Mouse (Mus musculus): ENCODE results near the gene Clec4n.
"Not testable (repeated sequence)": the region's sequence is repeated elsewhere in the genome, so short reads cannot be mapped to it uniquely, and the experiment has no call there.

Clec4n gene

DNA sequence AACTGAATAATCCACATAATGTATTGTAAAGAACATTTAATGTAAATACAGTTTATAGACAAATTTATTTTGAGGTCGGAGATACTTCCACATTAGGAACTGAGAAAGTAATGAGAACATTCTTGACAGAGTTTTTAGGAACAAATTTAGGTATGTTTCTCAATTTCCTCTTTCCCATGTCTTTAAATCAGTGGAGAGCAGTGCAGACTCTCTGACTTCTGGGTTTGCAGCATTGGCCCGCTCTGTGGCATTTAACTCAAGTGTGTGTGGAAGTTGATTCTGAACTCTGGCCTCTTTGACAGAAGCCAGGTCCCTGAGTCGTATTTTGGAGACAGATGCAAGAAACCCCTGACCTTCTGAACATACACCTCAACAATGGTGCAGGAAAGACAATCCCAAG, at the start of gene Clec4n:
Clec4n (plus strand) TSS at position 200 of the 400 bp plus-strand sequence.
- DNase-seq = no peak

DNA sequence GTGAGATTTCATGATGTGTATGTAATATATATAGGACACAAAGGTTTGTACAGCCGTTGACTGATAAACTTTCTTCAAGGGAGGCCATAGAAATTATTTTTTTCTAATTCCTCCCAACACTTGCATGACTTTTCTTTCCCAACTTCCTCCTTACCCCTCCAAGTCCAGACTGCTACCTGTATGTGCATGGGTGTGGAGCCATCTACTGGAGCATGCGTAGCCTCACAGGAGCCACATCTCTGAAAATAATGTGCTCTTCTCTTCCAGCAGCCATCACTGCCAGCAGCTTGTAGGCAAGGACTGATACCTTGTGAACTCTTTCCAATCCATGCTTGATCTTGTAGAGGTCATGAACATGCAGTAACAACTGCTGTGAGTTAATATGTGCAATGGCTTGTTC, 44.8 kb upstream of the Clec4n start:
- not testable (repeated sequence) for DNase-seq

DNA sequence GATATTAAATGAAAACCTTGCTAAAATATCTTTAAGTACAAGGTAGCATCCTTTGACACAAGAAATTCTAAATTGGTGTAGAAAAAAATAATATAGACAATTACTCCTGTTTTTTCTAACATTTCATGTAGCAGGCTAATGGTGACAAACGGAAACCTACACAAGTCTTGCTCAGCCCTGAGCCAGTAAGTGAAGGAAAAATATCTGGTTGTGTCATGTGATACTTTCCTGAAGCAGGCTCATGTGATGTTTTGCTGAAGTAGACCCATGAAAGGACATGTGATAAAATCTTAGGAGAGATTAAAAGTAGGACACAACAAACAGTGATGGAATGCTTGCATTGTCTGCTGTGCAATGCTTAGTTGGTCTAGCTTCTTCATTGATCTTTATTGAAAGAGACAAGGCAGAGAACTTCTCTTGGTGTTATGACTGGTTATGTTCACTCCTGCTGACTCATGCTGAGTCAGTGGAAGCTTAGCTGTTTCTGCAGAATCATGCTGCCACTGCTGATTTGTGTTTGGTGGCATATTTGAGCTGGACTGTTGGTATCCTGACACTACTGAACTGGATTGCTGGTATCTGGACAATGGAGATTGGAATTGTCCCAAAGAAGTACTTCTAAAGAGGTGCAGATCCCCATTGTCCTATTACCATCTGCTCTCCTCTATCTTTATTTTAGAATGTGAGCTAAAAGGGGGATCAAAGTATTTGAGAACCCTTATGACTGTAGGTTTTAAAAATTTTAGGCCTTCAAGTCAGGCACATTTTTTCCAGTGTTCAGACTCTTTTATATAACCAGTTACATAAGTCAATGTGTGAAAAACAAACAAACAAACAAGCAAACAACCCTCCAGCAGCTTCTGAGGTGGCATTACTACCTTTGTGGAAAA, 22.2 kb upstream of the Clec4n start:
- no peak for DNase-seq

DNA sequence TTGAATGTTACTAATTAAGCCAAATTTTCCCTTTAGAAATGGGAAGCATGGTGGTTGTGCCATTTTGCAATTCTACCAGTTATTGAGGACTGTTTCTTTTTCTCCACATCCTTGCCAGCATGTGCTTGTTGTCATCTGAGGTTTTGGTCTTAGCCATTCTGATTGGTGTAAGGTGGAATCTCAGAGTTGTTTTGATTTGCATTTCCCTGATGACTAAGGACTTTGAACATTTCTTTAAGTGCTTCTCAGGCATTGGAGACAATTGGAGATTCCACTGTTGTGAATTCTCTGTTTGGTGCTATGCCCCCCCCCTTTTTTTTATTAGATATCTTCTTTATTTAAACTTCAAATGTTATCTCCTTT, 21.6 kb upstream of the Clec4n start:
- DNase-seq = not testable (repeated sequence)

DNA sequence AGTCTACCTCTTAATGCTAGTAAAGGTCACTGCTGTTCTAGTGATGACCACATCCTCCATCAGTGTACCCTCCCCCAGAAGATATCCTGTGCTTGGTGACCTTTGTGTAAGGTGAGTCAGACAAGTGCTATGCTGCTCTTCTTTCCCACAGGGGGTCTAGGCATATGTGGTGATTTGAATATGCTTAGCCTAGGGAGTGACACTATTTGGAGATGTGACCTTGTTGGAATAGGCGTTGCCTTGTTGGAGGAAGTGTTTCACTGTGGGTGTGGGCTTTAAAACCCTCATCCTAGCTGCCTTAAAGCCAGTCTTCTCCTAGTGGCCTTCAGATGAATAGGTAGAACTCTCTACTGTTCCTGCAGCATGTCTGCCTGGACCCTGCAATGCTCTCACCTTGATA, 17.9 kb upstream of the Clec4n start:
- no peak for DNase-seq

DNA sequence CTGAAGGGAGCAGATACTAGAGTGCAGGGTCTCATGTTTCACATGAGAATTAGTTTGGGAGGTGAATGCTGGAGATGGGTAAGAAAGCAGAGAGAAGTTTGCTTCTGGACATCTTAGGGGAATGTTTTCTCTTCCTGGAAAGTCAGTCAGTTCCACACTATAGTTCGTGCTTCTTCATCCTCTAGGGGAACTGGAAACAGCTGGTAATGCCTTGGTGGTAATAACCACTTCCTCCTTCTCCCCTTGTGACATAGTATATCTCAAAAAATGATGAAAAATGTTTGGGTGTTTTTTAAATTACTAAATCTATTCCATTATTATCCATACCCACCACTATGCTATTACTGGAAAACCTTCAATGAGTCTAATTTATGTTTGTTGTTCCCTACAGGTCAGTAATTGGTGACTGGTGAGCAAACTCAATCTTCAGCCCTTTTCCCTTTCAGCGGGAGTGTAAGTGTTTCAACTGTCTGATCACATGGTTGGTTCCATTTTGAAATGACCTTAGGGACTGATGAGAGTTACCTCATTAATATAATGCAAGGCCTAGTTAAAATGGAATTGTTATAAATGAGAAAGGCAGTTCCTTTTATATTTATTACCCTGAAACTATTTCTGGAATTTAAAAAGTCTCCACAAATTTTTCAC, 2.0 kb upstream of the Clec4n start:
- DNase-seq = no peak

DNA sequence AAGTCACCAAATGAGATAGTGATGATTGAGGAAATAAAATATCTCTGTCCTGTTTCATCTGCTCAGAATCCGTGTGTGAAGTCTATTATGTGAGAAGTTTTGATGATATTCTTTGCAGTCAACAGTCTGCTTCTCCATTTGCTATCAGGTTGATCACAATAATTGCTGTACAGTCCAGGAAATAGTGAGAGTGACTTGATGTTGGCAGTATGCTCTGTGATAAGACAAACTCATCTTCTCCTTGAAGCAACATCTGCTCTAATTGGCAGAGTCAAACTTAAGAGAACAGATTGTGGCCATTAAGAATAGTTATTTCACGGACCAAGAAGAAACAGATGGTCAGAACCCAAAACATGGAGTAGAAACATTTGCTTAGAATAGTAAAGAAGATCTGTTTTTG, 1.5 kb downstream of the Clec4n start:
- no peak for DNase-seq

DNA sequence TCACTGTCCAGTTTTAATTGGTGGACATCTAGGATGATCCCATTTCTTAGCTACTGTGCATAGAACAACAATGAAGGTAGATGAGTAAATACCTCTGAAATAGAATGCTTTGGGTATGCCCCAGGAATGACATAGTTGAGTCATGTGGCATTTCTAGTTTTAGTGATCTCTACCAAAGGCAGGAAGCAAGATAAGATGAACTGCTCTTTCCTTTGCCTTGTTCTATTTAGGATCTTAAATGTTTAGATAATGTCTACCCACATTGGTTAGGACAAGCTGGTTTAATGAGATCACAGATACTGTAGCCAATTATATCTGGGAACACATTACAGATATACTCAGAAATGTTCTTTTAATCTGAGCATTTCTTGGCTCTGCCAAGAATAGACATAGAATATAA, 7.9 kb downstream of the Clec4n start:
- no peak for DNase-seq

DNA sequence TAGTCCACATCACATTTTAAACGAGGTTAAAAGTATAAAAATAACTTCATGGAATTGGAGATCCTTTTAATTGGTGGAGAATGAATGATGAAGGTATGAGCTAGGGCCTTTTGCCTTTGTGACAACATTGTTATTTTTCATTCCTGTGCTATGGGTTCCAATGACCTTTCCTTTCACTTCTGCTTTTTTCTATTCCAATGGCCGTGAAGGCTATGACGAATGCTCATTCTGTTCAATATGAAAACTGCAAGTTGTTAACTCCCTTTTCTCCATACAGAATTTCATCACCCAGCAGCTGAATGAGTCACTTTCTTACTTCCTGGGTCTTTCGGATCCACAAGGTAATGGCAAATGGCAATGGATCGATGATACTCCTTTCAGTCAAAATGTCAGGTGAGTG, 14.6 kb downstream of the Clec4n start:
- DNase-seq = no peak

DNA sequence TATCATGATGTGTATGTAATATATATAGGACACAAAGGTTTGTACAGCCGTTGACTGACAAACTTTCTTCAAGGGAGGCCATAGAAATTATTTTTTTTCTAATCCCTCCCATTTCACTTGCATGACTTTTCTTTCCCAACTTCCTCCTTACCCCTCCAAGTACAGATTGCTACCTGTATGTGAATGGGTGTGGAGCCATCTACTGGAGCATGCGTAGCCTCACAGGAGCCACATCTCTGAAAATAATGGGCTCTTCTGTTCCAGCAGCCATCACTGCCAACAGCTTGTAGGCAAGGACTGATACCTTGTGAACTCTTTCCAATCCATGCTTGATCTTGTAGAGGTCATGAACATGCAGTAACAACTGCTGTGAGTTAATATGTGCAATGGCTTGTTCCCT, 19.2 kb downstream of the Clec4n start:
- DNase-seq = not testable (repeated sequence)

DNA sequence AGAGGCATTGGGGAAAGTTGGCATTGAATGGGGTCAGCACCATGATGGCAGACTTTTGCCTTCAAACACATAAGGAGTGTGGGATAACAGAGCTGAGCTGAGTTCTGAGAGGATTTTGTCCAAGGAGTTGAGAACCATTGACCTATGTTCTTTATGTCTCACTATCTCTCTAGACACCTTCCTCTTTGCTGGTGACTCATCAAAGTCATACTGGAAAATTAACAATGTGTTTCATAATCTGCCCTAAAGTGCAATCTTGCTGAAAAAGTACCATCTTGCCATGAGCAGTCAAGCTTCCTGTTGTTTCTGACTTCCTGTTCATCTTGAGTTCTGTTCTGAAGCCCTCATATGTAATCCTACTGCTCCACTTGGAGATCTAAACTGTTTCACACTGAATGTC, 23.1 kb downstream of the Clec4n start:
- no peak for DNase-seq

DNA sequence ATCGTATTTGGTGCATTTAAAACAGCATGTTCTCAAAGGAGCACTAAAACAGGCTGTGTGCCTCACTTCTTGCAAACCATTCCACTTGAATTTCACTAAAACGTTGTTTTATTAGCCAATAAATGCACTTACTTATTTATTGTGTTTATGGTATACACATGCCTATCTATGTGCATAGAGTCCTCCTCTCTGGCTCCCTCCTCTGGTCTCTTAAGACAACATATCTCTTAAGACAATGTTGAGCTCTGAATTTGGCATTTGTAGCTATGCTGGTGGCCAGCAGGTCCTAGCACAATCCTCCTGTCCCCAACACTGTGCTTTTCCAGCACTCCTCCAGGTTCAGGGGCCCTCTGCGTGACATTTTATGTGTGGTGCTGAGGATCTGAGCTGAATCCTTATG, 29.3 kb downstream of the Clec4n start:
- no peak for DNase-seq

DNA sequence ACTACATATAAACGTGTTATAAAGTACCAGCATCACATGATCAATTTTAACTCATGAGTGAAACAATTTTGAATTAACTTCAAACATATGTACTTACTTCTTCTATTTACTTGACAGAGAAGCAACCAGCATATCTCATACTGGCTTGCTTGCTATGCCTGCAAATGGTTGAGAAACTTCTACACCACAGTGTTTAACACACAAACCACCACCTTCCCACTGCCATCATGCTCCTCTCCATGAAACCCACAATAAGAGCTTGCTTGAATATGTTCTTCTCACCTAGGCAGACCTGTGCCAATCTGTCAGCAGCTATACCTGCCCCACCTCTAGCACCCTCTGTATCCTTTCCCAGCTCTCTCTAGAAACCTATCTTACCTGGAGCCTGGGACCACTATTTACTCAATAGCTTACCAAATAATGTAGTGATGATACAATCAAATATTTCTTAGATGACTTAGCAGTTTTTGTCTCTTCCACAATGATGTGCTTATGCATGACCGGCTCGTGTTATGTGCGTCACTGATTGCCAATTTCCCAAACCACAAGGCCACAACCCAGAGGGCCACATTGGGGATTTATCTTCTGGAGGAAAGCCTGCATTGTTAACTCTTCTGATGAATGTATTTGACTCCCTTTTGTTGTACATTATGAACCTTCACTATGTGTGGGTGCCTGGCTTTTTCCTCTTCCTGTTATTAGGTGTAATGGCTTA, 30.4 kb downstream of the Clec4n start:
- no peak for DNase-seq

DNA sequence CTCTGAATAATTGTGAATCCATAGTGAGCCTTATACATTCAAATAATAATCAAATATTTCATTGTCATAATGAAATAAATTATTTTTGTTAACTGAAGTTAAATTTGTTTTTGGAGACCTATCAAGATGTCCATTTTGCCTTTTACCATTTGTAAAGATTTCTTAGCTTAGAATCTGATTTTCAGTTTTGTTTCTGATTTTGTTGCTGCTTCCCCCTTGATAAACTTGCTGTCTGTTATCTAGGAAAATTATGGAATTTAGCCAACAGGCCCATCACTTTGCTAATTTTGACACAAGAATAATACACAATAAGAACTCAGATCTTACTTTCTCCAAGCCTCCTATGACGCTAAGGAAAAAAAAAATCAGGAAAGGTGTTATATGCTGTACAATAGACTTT, 31.2 kb downstream of the Clec4n start:
- DNase-seq = no peak

DNA sequence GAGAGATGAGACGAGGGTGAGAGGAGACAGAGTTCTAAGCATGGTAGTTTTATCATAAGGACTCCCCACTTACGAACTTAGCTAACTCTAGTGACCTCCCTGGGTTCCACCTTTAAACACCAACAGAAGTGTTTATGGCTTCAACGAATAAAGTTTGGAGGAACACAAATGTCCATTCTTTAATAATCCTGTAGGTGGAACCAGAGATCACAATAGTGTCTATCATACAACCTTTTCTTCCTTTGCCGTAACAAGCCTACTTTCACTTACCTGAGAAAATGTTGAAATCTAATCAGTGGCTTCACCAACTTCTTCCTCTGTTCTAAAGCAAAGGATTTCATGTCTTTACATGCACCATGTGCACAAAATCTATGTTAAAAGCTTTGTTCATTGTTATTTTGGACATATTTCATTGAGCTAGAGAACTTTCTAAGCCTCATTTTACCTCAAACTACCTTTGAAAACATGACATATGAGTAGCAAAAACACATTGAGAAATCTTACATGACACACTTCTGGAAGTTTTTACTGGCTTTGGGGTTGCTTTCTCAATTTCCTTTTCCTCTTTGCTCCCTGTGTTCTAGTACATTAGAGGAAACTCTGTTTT, 32.0 kb downstream of the Clec4n start, which contains the start of gene Clec4d:
Clec4d (plus strand) TSS at position 557 of the 607 bp plus-strand sequence.
- DNase-seq = no peak

DNA sequence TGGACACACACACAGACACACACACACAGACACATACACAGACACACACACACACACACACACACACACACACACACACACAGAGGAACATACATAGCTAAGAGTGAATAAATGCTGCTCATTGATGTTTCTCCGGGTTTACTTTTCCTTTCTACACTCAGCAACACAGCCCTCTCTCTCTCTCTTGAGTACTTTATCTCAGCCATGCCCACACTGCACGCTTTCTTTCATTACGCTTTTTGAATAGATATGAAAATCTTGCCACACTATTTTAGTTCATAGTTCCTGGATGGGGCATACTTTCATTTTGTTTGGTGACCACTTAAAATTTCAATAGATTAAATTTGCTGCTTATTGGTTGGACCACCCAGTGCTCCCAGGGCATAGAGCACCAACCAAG, 34.6 kb downstream of the Clec4n start:
- no peak for DNase-seq

DNA sequence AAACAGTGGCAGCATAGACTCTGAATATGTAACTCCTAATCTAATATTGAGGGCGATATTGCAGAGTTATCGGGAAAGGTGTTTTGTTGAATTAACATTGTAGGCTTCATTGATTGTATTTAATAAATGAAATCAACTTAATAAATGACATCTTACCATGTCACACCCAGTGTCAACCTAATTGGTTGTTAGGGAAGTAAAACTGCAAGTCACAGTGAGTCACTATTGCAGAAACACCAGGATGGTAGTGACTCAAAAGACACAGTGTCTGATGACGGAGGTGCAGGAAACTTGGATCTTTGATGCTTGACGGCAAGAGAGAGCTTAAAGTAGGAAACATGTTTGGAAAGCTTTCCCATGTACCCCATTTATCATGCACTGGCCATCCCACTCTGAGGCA, 36.2 kb downstream of the Clec4n start:
- DNase-seq = no peak

DNA sequence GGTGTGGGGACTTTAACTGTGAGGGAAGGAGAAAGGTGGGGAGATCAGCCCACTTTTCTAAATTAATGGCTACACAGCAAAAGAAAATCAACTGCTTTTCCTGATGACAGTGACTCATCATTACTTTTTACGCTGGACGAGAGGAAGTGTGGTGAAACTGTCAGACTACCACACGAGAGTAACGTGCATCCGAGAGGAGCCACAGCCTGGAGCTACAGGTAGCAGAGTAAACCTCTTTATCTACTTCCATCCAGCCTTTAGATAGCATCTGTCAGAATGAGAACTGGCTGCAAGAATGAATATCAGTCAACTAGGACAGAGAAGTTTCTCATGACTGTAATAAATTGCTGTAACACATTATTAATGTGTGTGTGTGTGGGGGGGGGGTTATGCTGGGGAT, 37.3 kb downstream of the Clec4n start:
- DNase-seq = no peak

DNA sequence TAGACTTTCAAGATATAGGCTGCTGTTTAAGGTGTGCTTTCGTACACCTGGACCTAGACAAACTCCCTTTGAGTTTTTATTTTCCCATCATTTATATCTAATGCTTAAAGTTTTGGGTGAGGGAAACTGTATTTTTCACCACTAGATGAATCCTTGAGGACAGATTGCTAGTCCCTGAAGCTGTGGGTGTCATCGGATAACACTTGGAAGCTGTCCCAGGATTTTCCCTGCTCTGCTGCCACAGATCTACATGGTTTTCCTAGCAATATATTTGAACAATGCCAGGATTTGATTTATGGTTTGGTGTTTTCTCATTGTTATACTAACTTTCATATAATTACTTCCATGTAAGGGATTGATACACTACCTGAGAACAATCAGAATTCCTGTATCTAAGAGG, 49.8 kb downstream of the Clec4n start:
- DNase-seq = no peak

DNA sequence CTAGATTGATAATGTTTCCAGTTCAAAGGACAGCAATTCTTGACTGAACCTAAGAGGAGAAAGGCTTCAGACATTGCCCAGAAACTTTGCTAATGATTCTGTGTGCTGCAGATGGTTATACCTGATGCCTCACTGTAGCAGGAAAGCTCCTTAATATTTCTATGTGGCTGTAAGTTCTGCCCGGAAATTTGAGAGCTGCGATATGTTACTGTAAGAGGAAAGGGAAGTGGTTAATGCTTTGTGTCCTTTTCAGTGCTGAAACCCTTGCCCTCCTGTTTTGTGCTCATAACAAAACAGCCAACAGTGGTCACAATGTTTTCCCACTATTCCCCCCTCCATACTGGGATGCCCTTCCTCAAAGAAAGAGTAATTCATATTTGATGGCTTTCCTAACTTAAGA, 56.7 kb downstream of the Clec4n start:
- DNase-seq = no peak

DNA sequence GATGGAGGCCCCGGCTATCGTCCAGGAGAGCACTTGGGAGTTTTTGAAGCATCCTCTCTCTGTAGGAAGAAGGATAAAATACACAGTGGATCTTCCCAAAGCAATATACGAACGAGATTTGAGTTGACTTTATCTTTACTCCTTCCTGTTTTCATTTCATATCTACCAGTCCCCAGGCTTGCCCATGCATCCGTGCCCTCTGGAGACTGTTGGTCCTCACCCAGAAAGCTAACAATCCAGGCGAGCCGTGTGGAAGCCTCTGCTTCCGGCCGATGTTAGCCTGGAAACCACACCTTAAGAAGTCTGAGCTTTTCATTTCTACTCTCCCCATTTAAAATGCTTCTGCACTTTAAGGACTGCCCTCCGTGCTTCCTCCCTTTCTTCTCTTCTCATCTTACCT, 59.3 kb downstream of the Clec4n start:
- DNase-seq = no peak

DNA sequence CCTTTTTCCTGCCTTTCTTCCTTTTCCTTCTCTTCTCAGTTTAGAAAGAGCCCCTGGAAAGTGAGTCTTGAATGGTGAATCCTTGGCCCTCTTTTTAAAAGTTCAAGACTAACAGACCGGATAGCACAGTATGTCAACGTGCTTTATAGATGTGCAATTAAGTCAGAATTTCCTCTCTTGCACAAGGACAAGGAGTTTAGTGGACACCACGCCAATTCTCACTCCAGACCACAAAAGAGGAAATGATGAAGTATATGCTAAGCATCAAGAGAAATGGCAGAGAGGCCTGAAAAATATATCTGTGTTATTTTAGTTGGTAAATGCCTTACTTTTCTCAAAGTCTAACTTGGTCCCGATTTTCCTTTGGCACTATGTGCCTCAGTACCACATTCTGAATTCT, 60.1 kb downstream of the Clec4n start, which contains the start of gene Clec4e:
Clec4e (minus strand) TSS at position 118 of the 400 bp plus-strand sequence.
- DNase-seq = no peak

DNA sequence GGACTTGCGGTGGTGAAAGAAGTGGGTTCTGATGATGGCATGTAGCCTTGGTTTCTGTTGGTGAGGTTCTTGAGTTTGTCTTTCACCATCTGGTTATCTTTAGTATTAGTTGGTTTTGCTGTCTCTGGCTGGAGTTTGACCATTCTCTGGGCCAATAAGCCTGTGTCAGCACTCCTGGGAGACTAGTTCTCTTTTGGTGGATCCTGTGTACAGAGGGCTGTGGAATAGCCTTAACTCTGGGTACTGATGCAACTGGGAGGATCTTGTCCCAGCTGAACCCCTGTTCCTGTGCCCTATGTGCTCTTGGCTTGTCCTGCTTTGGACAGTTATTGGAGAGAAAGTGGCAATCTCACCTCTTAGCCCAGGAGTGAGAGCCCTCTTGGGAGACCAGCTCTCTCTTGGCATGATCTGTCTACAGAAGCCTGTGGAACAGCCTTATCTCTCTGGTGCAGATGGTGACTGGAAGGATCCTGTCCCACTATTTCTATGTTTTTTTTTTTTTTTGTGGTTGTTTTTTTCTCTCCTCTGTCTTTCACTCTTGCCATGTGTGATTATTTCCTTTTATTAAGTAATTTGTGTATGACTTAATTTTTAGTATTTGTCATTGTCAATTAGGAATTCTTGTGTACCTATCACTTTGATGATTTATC, 63.2 kb downstream of the Clec4n start:
- DNase-seq = no peak
